8 mouse cellular contexts compared by ENCODE assay signal in genomic region chr9:37146353-37146602, GRCm38 (mm10). TPM values are rescaled to one million over a fixed set of nuclear protein-coding genes. Genes with fewer than 3 reads are reported as not detected.
DNase-seq lines count a peak whose midpoint lies in the region; ATAC-seq and TF ChIP-seq lines count a peak whose summit lies in the region.

No protein-coding gene starts in this region.

- H3K27me3 ChIP-seq in heart, adult 2 months (ENCODE audit: control insufficient read depth, insufficient read depth, low read length) = no peaks in the 10 kb centered on the region
- peaks cover 65% of the 10 kb centered on the region for H3K27me3 ChIP-seq in E14TG2a.4 (ENCODE audit: insufficient read depth, low read length)
- H3K27me3 ChIP-seq in forebrain, embryonic 13.5 days = peaks cover 5% of the 10 kb centered on the region; the same call in 1 of the 2 replicates
- H3K27me3 ChIP-seq in liver, embryonic 12.5 days (replicated peaks) = peaks cover 87% of the 10 kb centered on the region
- peaks cover 9% of the 10 kb centered on the region; the same call in 1 of the 2 replicates for H3K27me3 ChIP-seq in stomach, embryonic 15.5 days (replicated peaks)

- peaks cover 1% of the 10 kb centered on the region; the same call in 1 of the 2 replicates for H3K4me1 ChIP-seq in heart, adult 2 months (ENCODE audit: control insufficient read depth, insufficient read depth, low read length)
- peaks cover 36% of the 10 kb centered on the region for H3K4me1 ChIP-seq in E14TG2a.4 (replicated peaks; ENCODE audit: low read depth, low read length)
- peaks cover 38% of the 10 kb centered on the region for H3K4me1 ChIP-seq in forebrain, embryonic 13.5 days
- no peaks in the 10 kb centered on the region; the same call in 1 of the 2 replicates for H3K4me1 ChIP-seq in liver, embryonic 12.5 days
- H3K4me1 ChIP-seq in stomach, embryonic 15.5 days = 0 out of 2 replicates have a peak, but pooled peaks cover 7% of the 10 kb centered on the region

- no peak for TF ChIP-seq EP300 in heart, adult 2 months (IDR thresholded peaks at IDR 0.05; ENCODE audit: insufficient read depth, low read depth, low read length)

- peak overlapping the region; percentile 88 for H3K27ac ChIP-seq in heart, adult 2 months
- peak overlapping the region; percentile 100 for H3K27ac ChIP-seq in forebrain, embryonic 13.5 days
- H3K27ac ChIP-seq in liver, embryonic 12.5 days = peak overlapping the region; percentile 67; the same call in 1 of the 2 replicates
- H3K27ac ChIP-seq in stomach, embryonic 15.5 days = peak overlapping the region; percentile 96

- TF ChIP-seq CTCF in heart, adult 2 months (IDR thresholded peaks at IDR 0.05) = no peak
- TF ChIP-seq CTCF in E14TG2a.4 (conservative IDR thresholded peaks at IDR 0.05; ENCODE audit: low read length) = no peak

- H3K36me3 ChIP-seq in heart, adult 2 months (ENCODE audit: control insufficient read depth, insufficient read depth, low read length) = no peaks in the 10 kb centered on the region
- H3K36me3 ChIP-seq in E14TG2a.4 (ENCODE audit: insufficient read depth, low read length) = no peaks in the 10 kb centered on the region
- H3K36me3 ChIP-seq in forebrain, embryonic 13.5 days (ENCODE audit: poor library complexity, severe bottlenecking) = no peaks in the 10 kb centered on the region
- H3K36me3 ChIP-seq in liver, embryonic 12.5 days = no peaks in the 10 kb centered on the region
- no peaks in the 10 kb centered on the region for H3K36me3 ChIP-seq in stomach, embryonic 15.5 days

- H3K4me2 ChIP-seq in forebrain, embryonic 13.5 days = peak overlapping the region; percentile 81
- H3K4me2 ChIP-seq in liver, embryonic 12.5 days = peak overlapping the region; percentile 68
- peak overlapping the region; percentile 96 for H3K4me2 ChIP-seq in stomach, embryonic 15.5 days

- no peaks in the 10 kb centered on the region for H3K9me3 ChIP-seq in E14TG2a.4 (ENCODE audit: low read length)
- no peaks in the 10 kb centered on the region for H3K9me3 ChIP-seq in forebrain, embryonic 13.5 days (replicated peaks)
- no peaks in the 10 kb centered on the region for H3K9me3 ChIP-seq in liver, embryonic 12.5 days (replicated peaks)
- no peaks in the 10 kb centered on the region for H3K9me3 ChIP-seq in stomach, embryonic 15.5 days

- under 1% methylated on average over 12 of the region's 12 CpGs for WGBS in heart, adult 2 months
- 1% methylated on average over 12 of the region's 12 CpGs for WGBS in forebrain, embryonic 13.5 days
- WGBS in liver, embryonic 12.5 days (ENCODE audit: insufficient replicate concordance) = 0% methylated on average over 12 of the region's 12 CpGs
- 0% methylated on average over 12 of the region's 12 CpGs for WGBS in stomach, embryonic 15.5 days

- TF ChIP-seq POLR2A in heart, adult 2 months (IDR thresholded peaks at IDR 0.05; ENCODE audit: insufficient read depth, low read depth, low read length) = no peak

- peak; percentile 28 for ATAC-seq in forebrain, embryonic 13.5 days
- ATAC-seq in liver, embryonic 12.5 days = peak; percentile 54
- ATAC-seq in stomach, embryonic 15.5 days (ENCODE audit: insufficient read depth, low FRiP score, low read depth) = peak; percentile 48
- ATAC-seq in monocyte, adult 5-6 weeks (replicated peaks; ENCODE audit: insufficient number of reproducible peaks, low FRiP score, low TSS enrichment, poor library complexity, severe bottlenecking) = no peak
- no peak for ATAC-seq in inflammation-experienced regulatory T-cells, adult 6 months

- no peaks in the 10 kb centered on the region for H3K79me2 ChIP-seq in heart, adult 2 months (replicated peaks; ENCODE audit: control insufficient read depth, insufficient read depth, low read length)

- intact Hi-C loops in heart, adult 2 months (cut with DNase I) = loop anchor here (2.0 to 5.0 kb wide), 4 partner anchors 21 to 229 kb away; no protein-coding TSS in a partner anchor
- intact Hi-C loops in heart, postnatal 36 days (cut with DNase I) = loop anchor here (2.0 to 5.0 kb wide), 4 partner anchors 21 to 249 kb away; no protein-coding TSS in a partner anchor

- peak overlapping the region; percentile 57 for H3K4me3 ChIP-seq in heart, adult 2 months
- H3K4me3 ChIP-seq in E14TG2a.4 (replicated peaks; ENCODE audit: low read length) = peak overlapping the region; percentile 82
- H3K4me3 ChIP-seq in forebrain, embryonic 13.5 days = peak overlapping the region; percentile 78
- H3K4me3 ChIP-seq in liver, embryonic 12.5 days = peak overlapping the region; percentile 54
- H3K4me3 ChIP-seq in stomach, embryonic 15.5 days (replicated peaks) = peak overlapping the region; percentile 72

- DNase-seq in heart, adult 2 months = no peak
- no peak for DNase-seq in heart, postnatal 36 days

- H3K9ac ChIP-seq in heart, adult 2 months (ENCODE audit: low read depth, low read length) = peak overlapping the region; percentile 87
- peak overlapping the region; percentile 96 for H3K9ac ChIP-seq in forebrain, embryonic 13.5 days
- H3K9ac ChIP-seq in liver, embryonic 12.5 days = peak overlapping the region; percentile 50
- H3K9ac ChIP-seq in stomach, embryonic 15.5 days = peak overlapping the region; percentile 71

RNA-seq across cellular contexts. Expression of gene Pknox2, which starts 0.9 kb away (rescaled TPM):
- total RNA-seq in heart, adult 2 months (2021) = 1 to 10 TPM; 7.8 to 9.0 TPM
- polyA plus RNA-seq in heart, adult 2 months (2012; rRNA removed) = 9.9 and 13.5 TPM in 2 replicates
- total RNA-seq in heart, postnatal 36 days (2021) = 1 to 10 TPM; 7.6 to 7.7 TPM
- 18.7 and 23.4 TPM in 2 replicates for polyA plus RNA-seq in forebrain, embryonic 13.5 days (2015; fragmentation: Nextera tagmentation; extraction: Ambion mirVana)
- 0.57 and 0.99 TPM in 2 replicates for polyA plus RNA-seq in liver, embryonic 12.5 days (2016; fragmentation: Nextera tagmentation; extraction: Ambion mirVana)
- 8.3 and 9.5 TPM in 2 replicates for polyA plus RNA-seq in stomach, embryonic 15.5 days (2015; fragmentation: Nextera tagmentation; extraction: Ambion mirVana)
- total RNA-seq in monocyte, adult 5-6 weeks (2017) = not detected in 3 replicates
- not detected for polyA plus RNA-seq in inflammation-experienced regulatory T-cells, adult 6 months (2017; shearing (Covaris generic))

Comparison
In these comparisons a context has a peak if more than half of its experiments do, and no peak if none do; other contexts are left out.
1. ATAC-seq: peak in forebrain, embryonic 13.5 days (single experiment), liver, embryonic 12.5 days (single experiment) and stomach, embryonic 15.5 days (single experiment); none in monocyte, adult 5-6 weeks (single experiment) and inflammation-experienced regulatory T-cells, adult 6 months (single experiment).
2. Peak in every context shown above with its lines, with median percentiles within 50 percentile points of each other: H3K27ac ChIP-seq, H3K4me3 ChIP-seq, H3K9ac ChIP-seq and H3K4me2 ChIP-seq.